Mouse (Mus musculus): ENCODE data around the gene Adamtsl1. TPM values are rescaled to one million over a fixed set of nuclear protein-coding genes. Genes with fewer than 3 reads are reported as not detected.

Adamtsl1 gene
- total RNA-seq, 2 experiments from 2014 or later: not detected

GRCm38 (mm10) chr4:85889877-85890598 lies 376.1 kb downstream of the Adamtsl1 start:
- no peak for ATAC-seq (replicated peaks; ENCODE audit: low FRiP score, poor library complexity, severe bottlenecking)

- ATAC-seq (replicated peaks; ENCODE audit: low FRiP score, poor library complexity, severe bottlenecking): no peak
Observed at GRCm38 (mm10) chr4:85901316-85901715, 387.3 kb downstream of the Adamtsl1 start.

GRCm38 (mm10) chr4:85904217-85904616 lies 390.2 kb downstream of the Adamtsl1 start:
- no peak for ATAC-seq (replicated peaks; ENCODE audit: low FRiP score, poor library complexity, severe bottlenecking)

GRCm38 (mm10) chr4:85916034-85916433 lies 402.1 kb downstream of the Adamtsl1 start:
- no peak for ATAC-seq (replicated peaks; ENCODE audit: low FRiP score, poor library complexity, severe bottlenecking)

GRCm38 (mm10) chr4:85918366-85918765 lies 404.4 kb downstream of the Adamtsl1 start:
- ATAC-seq (replicated peaks; ENCODE audit: low FRiP score, poor library complexity, severe bottlenecking): no peak

GRCm38 (mm10) chr4:85920474-85920873 lies 406.5 kb downstream of the Adamtsl1 start:
- no peak for ATAC-seq (replicated peaks; ENCODE audit: low FRiP score, poor library complexity, severe bottlenecking)

GRCm38 (mm10) chr4:85922741-85923140 lies 408.8 kb downstream of the Adamtsl1 start:
- no peak for ATAC-seq (replicated peaks; ENCODE audit: low FRiP score, poor library complexity, severe bottlenecking)

GRCm38 (mm10) chr4:85932129-85932528 lies 418.2 kb downstream of the Adamtsl1 start:
- no peak for ATAC-seq (replicated peaks; ENCODE audit: low FRiP score, poor library complexity, severe bottlenecking)

GRCm38 (mm10) chr4:85939460-85939859 lies 425.5 kb downstream of the Adamtsl1 start:
- no peak for ATAC-seq (replicated peaks; ENCODE audit: low FRiP score, poor library complexity, severe bottlenecking)

GRCm38 (mm10) chr4:85941857-85942256 lies 427.9 kb downstream of the Adamtsl1 start:
- ATAC-seq (replicated peaks; ENCODE audit: low FRiP score, poor library complexity, severe bottlenecking): no peak

- no peak for ATAC-seq (replicated peaks; ENCODE audit: low FRiP score, poor library complexity, severe bottlenecking)
Observed at GRCm38 (mm10) chr4:85953590-85953989, 439.6 kb downstream of the Adamtsl1 start.

GRCm38 (mm10) chr4:85955387-85955786 lies 441.4 kb downstream of the Adamtsl1 start:
- ATAC-seq (replicated peaks; ENCODE audit: low FRiP score, poor library complexity, severe bottlenecking): no peak

GRCm38 (mm10) chr4:85957266-85957665 lies 443.3 kb downstream of the Adamtsl1 start:
- ATAC-seq (replicated peaks; ENCODE audit: low FRiP score, poor library complexity, severe bottlenecking): no peak

GRCm38 (mm10) chr4:85957879-85958278 lies 443.9 kb downstream of the Adamtsl1 start:
- no peak for ATAC-seq (replicated peaks; ENCODE audit: low FRiP score, poor library complexity, severe bottlenecking)

GRCm38 (mm10) chr4:85959019-85959418 lies 445.0 kb downstream of the Adamtsl1 start:
- no peak for ATAC-seq (replicated peaks; ENCODE audit: low FRiP score, poor library complexity, severe bottlenecking)

- ATAC-seq (replicated peaks; ENCODE audit: low FRiP score, poor library complexity, severe bottlenecking): no peak
Observed at GRCm38 (mm10) chr4:85976188-85976587, 462.2 kb downstream of the Adamtsl1 start.

- ATAC-seq (replicated peaks; ENCODE audit: low FRiP score, poor library complexity, severe bottlenecking): no peak
Observed at GRCm38 (mm10) chr4:85979206-85979605, 465.2 kb downstream of the Adamtsl1 start.

GRCm38 (mm10) chr4:86006596-86006995 lies 492.6 kb downstream of the Adamtsl1 start:
- ATAC-seq (replicated peaks; ENCODE audit: low FRiP score, poor library complexity, severe bottlenecking): no peak

GRCm38 (mm10) chr4:86013640-86014039 lies 499.7 kb downstream of the Adamtsl1 start:
- ATAC-seq (replicated peaks; ENCODE audit: low FRiP score, poor library complexity, severe bottlenecking): no peak

GRCm38 (mm10) chr4:86018928-86019327 lies 505.0 kb downstream of the Adamtsl1 start:
- no peak for ATAC-seq (replicated peaks; ENCODE audit: low FRiP score, poor library complexity, severe bottlenecking)

- ATAC-seq (replicated peaks; ENCODE audit: low FRiP score, poor library complexity, severe bottlenecking): no peak
Observed at GRCm38 (mm10) chr4:86019586-86019985, 505.6 kb downstream of the Adamtsl1 start.

All from erythroid progenitor cell, adult 5-6 weeks (primary cell).